Mouse (Mus musculus) G1E (cell line): ENCODE results near the gene Gm10563.

ENCODE experiments used
- CTCF ChIP-seq: IDR thresholded peaks from 2 replicates; pipeline ENCODE4 v1.5.1; 2012; ENCODE audit warnings: low read depth, low read length, inconsistent platforms, mixed read lengths
- GATA1 ChIP-seq: IDR thresholded peaks from 2 replicates; pipeline ENCODE4 v1.6.1; 2012; ENCODE audit warnings: borderline replicate concordance, low read length, inconsistent platforms, mixed read lengths
- POLR2AphosphoS5 ChIP-seq: IDR thresholded peaks from 2 replicates; pipeline ENCODE4 v1.6.1; 2012; ENCODE audit warnings: low read depth, low read length, inconsistent platforms; ENCODE audit not compliant: insufficient replicate concordance

- no peak for TF ChIP-seq CTCF
- TF ChIP-seq GATA1 = no peak
- no peak for TF ChIP-seq POLR2AphosphoS5
Measured at GRCm38 (mm10) chr4:155654456-155655298, 9.5 kb upstream of the Gm10563 start.
